Mouse (Mus musculus) forebrain, embryonic 10.5 days (tissue): ENCODE measurements around the gene Nap1l5. TPM values are rescaled to one million over a fixed set of nuclear protein-coding genes. Genes with fewer than 3 reads are reported as not detected.

Experiments used
- DNase-seq: peaks from one replicate; pipeline ENCODE4 v3.0.0-alpha.2; 2017; ENCODE audit warnings: low spot score; ENCODE audit errors: extremely low spot score
- H3K27ac ChIP-seq: fragments of 300-500 bp; sonication (generic); 2 replicates; pipeline ENCODE4 v1.5.1; 2016; ENCODE audit warnings: mild to moderate bottlenecking
- H3K27me3 ChIP-seq: fragments of 300-500 bp; sonication (generic); 2 replicates; pipeline ENCODE4 v1.6.1; 2016; ENCODE audit warnings: mild to moderate bottlenecking; ENCODE audit not compliant: poor library complexity, severe bottlenecking
- H3K36me3 ChIP-seq: fragments of 300-500 bp; sonication (generic); replicated peaks from 2 replicates; pipeline ENCODE4 v1.6.1; 2016; ENCODE audit warnings: mild to moderate bottlenecking, moderate library complexity
- H3K4me1 ChIP-seq: fragments of 300-500 bp; sonication (generic); 2 replicates; pipeline ENCODE4 v1.6.1; 2016
- H3K4me3 ChIP-seq: fragments of 300-500 bp; sonication (generic); 2 replicates; pipeline ENCODE4 v1.5.1; 2016; ENCODE audit warnings: mild to moderate bottlenecking, moderate library complexity
- H3K9me3 ChIP-seq: fragments of 300-500 bp; sonication (generic); 2 replicates; pipeline ENCODE4 v1.6.1; 2016; ENCODE audit warnings: mild to moderate bottlenecking, moderate library complexity
- WGBS: fragments of 180-500 bp; shearing (Covaris S2); methylation state at CpG from one replicate; pipeline ENCODE4 v1.1.7; 2016; 5-methylcytosine and 5-hydroxymethylcytosine counted together
- polyA plus RNA-seq: library from polyadenylated mRNA; unstranded; fragments of >200 nt; fragmentation: Nextera tagmentation; extraction: Ambion mirVana; gene quantifications from 2 replicates; pipeline ENCODE4 v1.2.1, GENCODE M21; 2016

Gene Nap1l5
- polyA plus RNA-seq, 1 experiment from 2014 or later, result 4.8 TPM

GRCm38 (mm10) chr6:58929911-58930431, 23.1 kb upstream of the Nap1l5 start:
- 92% methylated on average over 9 of the region's 9 CpGs for WGBS
- Histone ChIP-seq H3K27me3 (no peaks in the 10 kb centered on the region), H3K4me3 (no peak overlapping the region), H3K36me3 (no peaks in the 10 kb centered on the region), H3K27ac (no peak overlapping the region), H3K9me3 (no peaks in the 10 kb centered on the region), H3K4me1 (peaks cover 30% of the 10 kb centered on the region)
- no peak for DNase-seq

DNA sequence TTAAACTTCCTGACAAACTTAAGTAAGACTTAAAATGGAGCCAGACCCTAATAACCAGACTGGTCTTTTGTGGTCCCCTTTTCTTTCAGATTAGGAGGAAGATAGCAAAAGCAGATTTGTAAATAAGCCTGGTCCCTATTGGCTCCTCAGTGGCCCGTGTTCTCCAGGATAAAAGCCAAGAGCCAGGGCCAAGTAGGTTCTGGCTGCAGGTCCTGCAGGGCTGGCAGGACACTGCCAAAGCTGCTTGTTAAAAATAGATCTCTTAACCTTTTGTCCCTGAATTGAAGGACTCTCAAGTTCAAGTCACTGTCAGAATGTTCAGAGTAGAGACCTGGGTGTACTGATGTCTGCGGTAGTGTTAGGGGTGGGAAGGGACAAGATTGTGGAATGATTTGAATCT, 21.0 kb upstream of the Nap1l5 start:
- 82% methylated on average over 2 of the region's 2 CpGs for WGBS
- H3K27me3 ChIP-seq, result no peaks in the 10 kb centered on the region
- H3K27ac ChIP-seq, result no peak overlapping the region
- H3K4me1 ChIP-seq, result peaks cover 15% of the 10 kb centered on the region
- no peaks in the 10 kb centered on the region for H3K9me3 ChIP-seq
- H3K36me3 ChIP-seq, result no peaks in the 10 kb centered on the region
- DNase-seq, result no peak
- H3K4me3 ChIP-seq, result no peak overlapping the region

GRCm38 (mm10) chr6:58922511-58922910, 15.6 kb upstream of the Nap1l5 start:
- no peaks in the 10 kb centered on the region for H3K4me1 ChIP-seq
- H3K4me3 ChIP-seq, result no peak overlapping the region
- no peak for DNase-seq
- 90% methylated on average over 5 of the region's 5 CpGs for WGBS
- H3K36me3 ChIP-seq, result 0 out of 2 replicates have a peak, but pooled peaks cover 2% of the 10 kb centered on the region
- no peak overlapping the region for H3K27ac ChIP-seq
- H3K27me3 ChIP-seq, result no peaks in the 10 kb centered on the region
- no peaks in the 10 kb centered on the region for H3K9me3 ChIP-seq

DNA sequence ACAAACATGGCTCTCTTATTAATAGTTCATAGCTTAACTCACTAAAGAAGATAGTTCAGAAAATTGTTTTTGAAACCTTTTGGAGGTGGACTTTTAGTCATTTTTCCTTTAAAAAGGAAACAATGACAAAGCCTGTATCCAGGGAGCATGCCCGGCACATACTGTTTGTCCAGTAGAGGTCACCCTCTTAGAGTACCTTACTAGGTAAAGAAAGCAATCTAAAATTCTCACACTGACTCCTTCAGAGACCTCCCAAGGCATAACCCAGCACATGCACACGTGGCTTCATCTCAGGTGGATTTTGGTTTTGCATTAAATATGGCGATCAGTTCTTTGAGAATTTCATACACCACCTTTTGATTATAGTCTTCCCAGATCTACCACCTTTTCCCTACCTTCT, 14.7 kb upstream of the Nap1l5 start:
- H3K36me3 ChIP-seq, result 0 out of 2 replicates have a peak, but pooled peaks cover 2% of the 10 kb centered on the region
- no peak for DNase-seq
- no peak overlapping the region for H3K27ac ChIP-seq
- H3K9me3 ChIP-seq, result no peaks in the 10 kb centered on the region
- H3K4me3 ChIP-seq, result no peak overlapping the region
- H3K27me3 ChIP-seq, result no peaks in the 10 kb centered on the region
- no peaks in the 10 kb centered on the region for H3K4me1 ChIP-seq
- 49% methylated on average over 3 of the region's 3 CpGs for WGBS

- WGBS, result 87% methylated on average over 6 of the region's 6 CpGs
- Histone ChIP-seq H3K27ac (no peak overlapping the region), H3K4me1 (no peaks in the 10 kb centered on the region), H3K9me3 (no peaks in the 10 kb centered on the region), H3K36me3 (0 out of 2 replicates have a peak, but pooled peaks cover 2% of the 10 kb centered on the region), H3K27me3 (no peaks in the 10 kb centered on the region), H3K4me3 (no peak overlapping the region)
- no peak for DNase-seq
Measured at GRCm38 (mm10) chr6:58920735-58921134, 13.9 kb upstream of the Nap1l5 start.

GRCm38 (mm10) chr6:58916498-58916897, 9.6 kb upstream of the Nap1l5 start:
- WGBS, result 87% methylated on average over 5 of the region's 5 CpGs
- H3K9me3 ChIP-seq, result no peaks in the 10 kb centered on the region
- 0 out of 2 replicates have a peak, but pooled peaks cover 2% of the 10 kb centered on the region for H3K36me3 ChIP-seq
- no peak overlapping the region for H3K27ac ChIP-seq
- no peaks in the 10 kb centered on the region for H3K4me1 ChIP-seq
- DNase-seq, result no peak
- no peak overlapping the region for H3K4me3 ChIP-seq
- no peaks in the 10 kb centered on the region for H3K27me3 ChIP-seq

- H3K4me3 ChIP-seq, result no peak overlapping the region
- no peaks in the 10 kb centered on the region for H3K9me3 ChIP-seq
- no peak for DNase-seq
- no peaks in the 10 kb centered on the region for H3K36me3 ChIP-seq
- no peak overlapping the region for H3K27ac ChIP-seq
- H3K27me3 ChIP-seq, result no peaks in the 10 kb centered on the region
- no peaks in the 10 kb centered on the region for H3K4me1 ChIP-seq
- WGBS, result 93% methylated on average over 5 of the region's 5 CpGs
Measured at GRCm38 (mm10) chr6:58913971-58914370, 7.1 kb upstream of the Nap1l5 start.

GRCm38 (mm10) chr6:58913551-58913950, 6.7 kb upstream of the Nap1l5 start:
- WGBS, result 87% methylated on average over 3 of the region's 3 CpGs
- Histone ChIP-seq H3K4me1 (no peaks in the 10 kb centered on the region), H3K27me3 (no peaks in the 10 kb centered on the region), H3K4me3 (no peak overlapping the region), H3K36me3 (no peaks in the 10 kb centered on the region), H3K27ac (no peak overlapping the region), H3K9me3 (no peaks in the 10 kb centered on the region)
- no peak for DNase-seq

GRCm38 (mm10) chr6:58912842-58913241, 6.0 kb upstream of the Nap1l5 start:
- Histone ChIP-seq H3K9me3 (no peaks in the 10 kb centered on the region), H3K4me3 (no peak overlapping the region), H3K36me3 (peaks cover under 1% of the 10 kb centered on the region; the same call in 1 of the 2 replicates), H3K4me1 (no peaks in the 10 kb centered on the region), H3K27me3 (no peaks in the 10 kb centered on the region), H3K27ac (no peak overlapping the region)
- WGBS, result 82% methylated on average over 5 of the region's 5 CpGs
- no peak for DNase-seq

DNA sequence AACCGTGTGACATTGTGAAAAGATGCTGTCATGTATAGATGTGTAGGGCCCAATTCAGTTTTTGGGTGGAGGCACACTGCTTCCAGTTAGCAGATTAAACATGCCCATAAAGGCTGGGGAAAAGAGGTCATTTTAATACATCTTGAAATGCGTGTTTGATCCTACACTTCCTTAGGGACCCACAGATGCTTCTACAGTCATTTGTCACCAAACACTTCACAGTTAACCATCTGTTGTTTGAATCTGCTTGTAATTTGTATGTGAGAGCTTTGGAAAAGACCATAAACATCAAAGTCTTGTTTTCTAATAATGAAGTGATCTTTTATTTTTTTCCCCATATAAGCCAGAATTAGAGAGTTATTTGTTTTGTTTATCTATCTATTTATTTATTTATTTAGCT, 915 bp upstream of the Nap1l5 start:
- Histone ChIP-seq H3K4me3 (no peak overlapping the region), H3K27me3 (peaks cover 9% of the 10 kb centered on the region; the same call in 1 of the 2 replicates), H3K4me1 (0 out of 2 replicates have a peak, but pooled peaks cover 5% of the 10 kb centered on the region), H3K27ac (no peak overlapping the region), H3K9me3 (peaks cover 16% of the 10 kb centered on the region), H3K36me3 (peaks cover 17% of the 10 kb centered on the region)
- 83% methylated on average over 2 of the region's 2 CpGs for WGBS
- DNase-seq, result no peak

- H3K27ac ChIP-seq, result no peak overlapping the region
- peaks cover 9% of the 10 kb centered on the region; the same call in 1 of the 2 replicates for H3K27me3 ChIP-seq
- 0 out of 2 replicates have a peak, but pooled peaks cover 5% of the 10 kb centered on the region for H3K4me1 ChIP-seq
- H3K9me3 ChIP-seq, result peaks cover 16% of the 10 kb centered on the region
- 80% methylated on average over 8 of the region's 8 CpGs for WGBS
- DNase-seq, result no peak
- H3K36me3 ChIP-seq, result peaks cover 17% of the 10 kb centered on the region
- peak overlapping the region; percentile 59 for H3K4me3 ChIP-seq
Measured at GRCm38 (mm10) chr6:58907336-58907735, 460 bp upstream of the Nap1l5 start.

DNA sequence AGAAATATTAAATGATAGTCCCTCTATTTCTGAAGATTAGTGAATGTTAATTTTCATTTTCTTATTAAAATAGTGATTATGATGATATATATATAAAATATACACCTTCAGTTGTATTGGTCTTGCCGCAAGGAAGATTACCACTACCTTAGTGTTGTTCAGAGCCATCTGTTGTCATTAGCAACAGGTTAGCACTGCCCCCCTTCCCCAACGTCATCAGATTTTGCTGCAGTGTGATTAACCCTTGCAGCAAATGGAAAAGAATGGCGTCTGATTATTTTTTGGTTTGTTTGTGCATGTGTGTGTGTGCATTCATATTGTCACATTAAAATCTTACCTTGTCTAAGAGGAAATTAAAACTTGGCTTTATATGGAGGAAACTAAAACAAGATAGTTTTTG, 2.3 kb downstream of the Nap1l5 start:
- 56% methylated on average over 3 of the region's 3 CpGs for WGBS
- no peak overlapping the region for H3K4me3 ChIP-seq
- H3K9me3 ChIP-seq, result peaks cover 16% of the 10 kb centered on the region

DNA sequence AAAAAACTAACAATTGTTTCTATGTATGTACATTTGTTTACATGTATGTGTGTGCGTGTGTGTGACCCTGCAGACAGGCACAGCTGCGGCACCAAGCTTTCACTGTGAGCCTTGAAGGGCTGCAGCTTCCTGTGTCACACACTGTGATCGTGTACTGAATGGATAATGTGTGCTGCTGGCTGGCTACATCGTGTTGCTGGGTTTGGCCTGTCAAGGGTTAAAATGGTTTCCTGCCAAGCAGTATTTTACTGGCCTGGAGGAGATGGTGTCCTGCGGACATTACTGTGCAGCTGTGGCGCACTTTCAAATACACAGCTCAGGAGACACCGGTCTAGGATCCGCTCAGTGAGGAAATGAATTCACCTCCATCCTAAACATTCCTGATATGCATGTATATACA, 3.7 kb downstream of the Nap1l5 start:
- DNase-seq, result no peak
- H3K27me3 ChIP-seq, result peaks cover 9% of the 10 kb centered on the region; the same call in 1 of the 2 replicates
- WGBS, result 53% methylated on average over 8 of the region's 8 CpGs
- 0 out of 2 replicates have a peak, but pooled peaks cover 5% of the 10 kb centered on the region for H3K4me1 ChIP-seq
- H3K27ac ChIP-seq, result no peak overlapping the region
- H3K4me3 ChIP-seq, result no peak overlapping the region
- H3K9me3 ChIP-seq, result peaks cover 16% of the 10 kb centered on the region
- peaks cover 17% of the 10 kb centered on the region for H3K36me3 ChIP-seq

More for the DNA sequence above, 2.3 kb downstream of the Nap1l5 start:
- Histone ChIP-seq H3K4me1 (0 out of 2 replicates have a peak, but pooled peaks cover 5% of the 10 kb centered on the region), H3K27ac (no peak overlapping the region), H3K27me3 (peaks cover 9% of the 10 kb centered on the region; the same call in 1 of the 2 replicates), H3K36me3 (peaks cover 17% of the 10 kb centered on the region)
- DNase-seq, result no peak
